In genomic region chr6:84139932-84140331, GRCm38 (mm10) we compare ENCODE assay signal across 9 mouse cellular contexts.
DNase-seq lines count a peak whose midpoint lies in the region; ATAC-seq and TF ChIP-seq lines count a peak whose summit lies in the region.
"Had no signal": no experiment of that assay in that cellular context is flagged by ENCODE, and none has a peak within 500 bp of the region (broad histone marks: within the 10 kb centered on the region; RNA-seq: fewer than 3 reads in every experiment).

No protein-coding gene starts in this region.

- no peaks in the 10 kb centered on the region for H3K27me3 ChIP-seq in heart, postnatal 0 days (ENCODE audit: control insufficient read depth, insufficient read depth, low read length)
- no peaks in the 10 kb centered on the region for H3K27me3 ChIP-seq in forebrain, embryonic 11.5 days (ENCODE audit: control insufficient read depth, insufficient read depth, low read length)
- H3K27me3 ChIP-seq: embryonic facial prominence, embryonic 15.5 days had no signal

- no peaks in the 10 kb centered on the region for H3K9me3 ChIP-seq in heart, postnatal 0 days (replicated peaks; ENCODE audit: control insufficient read depth, low read length)
- no peaks in the 10 kb centered on the region for H3K9me3 ChIP-seq in forebrain, embryonic 11.5 days (ENCODE audit: control insufficient read depth, low read length)
- H3K9me3 ChIP-seq: embryonic facial prominence, embryonic 15.5 days had no signal

- peak; percentile 73 for ATAC-seq in heart, postnatal 0 days (ENCODE audit: insufficient read depth, low read depth)
- ATAC-seq in forebrain, embryonic 11.5 days (replicated peaks; ENCODE audit: low FRiP score) = no peak

- no peak overlapping the region for H3K4me2 ChIP-seq in heart, postnatal 0 days (ENCODE audit: low read depth, low read length)
- H3K4me2 ChIP-seq in forebrain, embryonic 11.5 days (ENCODE audit: low read depth, low read length, severe bottlenecking) = no peak overlapping the region
- H3K4me2 ChIP-seq: embryonic facial prominence, embryonic 15.5 days had no signal

- peak; percentile 47 for DNase-seq in urinary bladder, adult 2 months (ENCODE audit: low spot score)
- no peak for DNase-seq in urinary bladder, postnatal 4 days (ENCODE audit: low spot score in 2 of 2)
- peak; percentile 84 for DNase-seq in cerebellum, adult 9-11 months
- DNase-seq in heart, postnatal 0 days (ENCODE audit: low spot score) = peak; percentile 51
- no peak for DNase-seq in c-Kit-positive CD71-positive TER-119-positive erythroid progenitor cells, embryonic 14.5 days (ENCODE audit: low spot score)
- no peak for DNase-seq in forebrain, embryonic 11.5 days (ENCODE audit: low spot score)
- DNase-seq in spleen, postnatal 4 days (ENCODE audit: low spot score in 2 of 2) = no peak
- DNase-seq: layer of hippocampus, adult 9-11 months had no signal

- 32% methylated on average over 14 of the region's 14 CpGs for WGBS in heart, postnatal 0 days
- 97% methylated on average over 14 of the region's 14 CpGs for WGBS in forebrain, embryonic 11.5 days

- H3K9ac ChIP-seq in heart, postnatal 0 days (replicated peaks; ENCODE audit: low read depth, low read length) = no peak overlapping the region
- no peak overlapping the region for H3K9ac ChIP-seq in forebrain, embryonic 11.5 days (ENCODE audit: low read length)
- H3K9ac ChIP-seq: embryonic facial prominence, embryonic 15.5 days had no signal

- H3K36me3 ChIP-seq in heart, postnatal 0 days (replicated peaks; ENCODE audit: control insufficient read depth, insufficient read depth, low read length) = 0 out of 2 replicates have a peak, but pooled peaks cover 26% of the 10 kb centered on the region
- H3K36me3 ChIP-seq in forebrain, embryonic 11.5 days (ENCODE audit: control insufficient read depth, insufficient read depth, low read length) = no peaks in the 10 kb centered on the region
- H3K36me3 ChIP-seq: embryonic facial prominence, embryonic 15.5 days had no signal

- peaks cover 20% of the 10 kb centered on the region for H3K4me1 ChIP-seq in heart, postnatal 0 days (ENCODE audit: control insufficient read depth, insufficient read depth)
- H3K4me1 ChIP-seq in forebrain, embryonic 11.5 days (replicated peaks; ENCODE audit: control insufficient read depth, insufficient read depth, low read length) = peaks cover 2% of the 10 kb centered on the region; the same call in 1 of the 2 replicates

- H3K4me3 ChIP-seq in heart, postnatal 0 days (ENCODE audit: low read depth, low read length) = no peak overlapping the region
- H3K4me3 ChIP-seq in forebrain, embryonic 11.5 days (ENCODE audit: low read depth, low read length) = no peak overlapping the region
- H3K4me3 ChIP-seq: embryonic facial prominence, embryonic 15.5 days had no signal

- no peak for TF ChIP-seq EP300 in heart, postnatal 0 days (IDR thresholded peaks at IDR 0.05; ENCODE audit: low read depth)

- H3K27ac ChIP-seq in heart, postnatal 0 days (ENCODE audit: low read depth) = peak overlapping the region; percentile 24; the same call in 1 of the 2 replicates
- no peak overlapping the region for H3K27ac ChIP-seq in forebrain, embryonic 11.5 days (ENCODE audit: low read depth, low read length)
- H3K27ac ChIP-seq: embryonic facial prominence, embryonic 15.5 days had no signal

- no peak for TF ChIP-seq CTCF in heart, postnatal 0 days (IDR thresholded peaks at IDR 0.05; ENCODE audit: low read depth)

Comparison
In these comparisons a context has a peak if more than half of its experiments do, and no peak if none do; other contexts are left out.
1. DNase-seq: peak in urinary bladder, adult 2 months (single experiment), cerebellum, adult 9-11 months (single experiment) and heart, postnatal 0 days (single experiment); none in urinary bladder, postnatal 4 days (0 of 2), c-Kit-positive CD71-positive TER-119-positive erythroid progenitor cells, embryonic 14.5 days (single experiment), forebrain, embryonic 11.5 days (single experiment) and spleen, postnatal 4 days (0 of 2).